Mouse (Mus musculus): ENCODE measurements around the gene Ptma. TPM values are rescaled to one million over a fixed set of nuclear protein-coding genes. Genes with fewer than 3 reads are reported as not detected.

Gene Ptma
- polyA plus RNA-seq, 1 experiment: 672 TPM

DNA sequence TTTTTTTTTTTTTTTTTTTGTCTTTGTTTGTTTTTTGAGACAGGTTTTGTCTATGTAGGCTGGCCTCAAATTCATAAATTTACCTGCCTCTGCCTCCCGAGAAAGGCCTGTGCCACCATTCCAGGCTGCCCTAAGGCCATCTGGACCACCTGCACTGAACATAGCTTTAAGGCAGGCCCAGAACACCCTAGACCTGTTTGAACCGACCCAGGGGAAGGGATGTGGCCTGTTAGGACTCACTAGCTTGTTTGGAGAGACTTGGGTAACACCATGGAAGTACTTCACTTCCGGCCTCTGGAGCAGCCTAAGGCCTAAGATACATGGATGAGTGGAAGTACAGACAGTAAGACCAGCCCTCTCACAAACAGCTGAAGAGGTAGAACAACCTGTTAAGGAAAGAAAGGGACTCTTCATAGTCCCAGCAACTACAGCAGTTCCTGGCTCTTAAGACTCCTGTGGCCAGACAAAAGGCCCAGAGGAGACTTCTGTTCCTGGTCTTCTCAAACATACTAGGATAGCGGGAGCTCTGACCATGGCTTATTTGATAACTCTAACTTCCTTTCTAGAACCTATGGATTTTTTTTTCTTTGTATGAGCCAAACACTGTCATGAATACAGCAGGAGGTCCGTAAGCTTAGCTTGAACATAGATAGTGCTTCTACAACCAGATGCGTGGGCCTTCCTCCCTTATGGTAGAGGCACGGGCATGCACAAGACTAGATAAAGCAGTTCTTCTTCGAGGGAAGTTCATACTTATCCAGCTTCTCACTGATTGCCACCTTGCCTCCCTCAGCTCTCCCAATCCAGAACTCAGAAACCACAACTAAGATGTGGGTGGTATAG, 2.5 kb upstream of the Ptma start:
- Histone ChIP-seq H3K27ac (ENCODE audit: insufficient read depth, low read length) (no peak overlapping the region), H3K4me3 (replicated peaks; ENCODE audit: insufficient read depth, low read depth, low read length) (no peak overlapping the region), H3K4me1 (ENCODE audit: control insufficient read depth, insufficient read depth, low read length) (peaks cover 16% of the 10 kb centered on the region), H3K27me3 (ENCODE audit: control insufficient read depth, insufficient read depth, low read length) (no peaks in the 10 kb centered on the region)
- DNase-seq: peak in 1 of 2 experiments; percentile 33
- no peak for TF ChIP-seq CTCF (IDR thresholded peaks at IDR 0.05; ENCODE audit: borderline replicate concordance, insufficient read depth, low read depth, low read length)
- WGBS: 92% methylated on average over 8 of the region's 8 CpGs

- Histone ChIP-seq H3K4me1 (ENCODE audit: control insufficient read depth, insufficient read depth, low read length) (peaks cover 16% of the 10 kb centered on the region), H3K27ac (ENCODE audit: insufficient read depth, low read length) (peak overlapping the region; percentile 99), H3K27me3 (ENCODE audit: control insufficient read depth, insufficient read depth, low read length) (no peaks in the 10 kb centered on the region), H3K4me3 (replicated peaks; ENCODE audit: insufficient read depth, low read depth, low read length) (peak overlapping the region; percentile 68)
- WGBS: 3% methylated on average over 53 of the region's 53 CpGs
- 0 out of 2 replicates have a peak, but pooled peaks have one; percentile 8 for TF ChIP-seq POLR2A (IDR thresholded peaks at IDR 0.05; ENCODE audit: borderline replicate concordance, insufficient read depth, low read length)
- peak; percentile 81 for TF ChIP-seq CTCF (IDR thresholded peaks at IDR 0.05; ENCODE audit: borderline replicate concordance, insufficient read depth, low read depth, low read length)
- peak; percentile 100 for DNase-seq
Observed at GRCm38 (mm10) chr1:86524619-86525498, 1.7 kb upstream of the Ptma start.

DNA sequence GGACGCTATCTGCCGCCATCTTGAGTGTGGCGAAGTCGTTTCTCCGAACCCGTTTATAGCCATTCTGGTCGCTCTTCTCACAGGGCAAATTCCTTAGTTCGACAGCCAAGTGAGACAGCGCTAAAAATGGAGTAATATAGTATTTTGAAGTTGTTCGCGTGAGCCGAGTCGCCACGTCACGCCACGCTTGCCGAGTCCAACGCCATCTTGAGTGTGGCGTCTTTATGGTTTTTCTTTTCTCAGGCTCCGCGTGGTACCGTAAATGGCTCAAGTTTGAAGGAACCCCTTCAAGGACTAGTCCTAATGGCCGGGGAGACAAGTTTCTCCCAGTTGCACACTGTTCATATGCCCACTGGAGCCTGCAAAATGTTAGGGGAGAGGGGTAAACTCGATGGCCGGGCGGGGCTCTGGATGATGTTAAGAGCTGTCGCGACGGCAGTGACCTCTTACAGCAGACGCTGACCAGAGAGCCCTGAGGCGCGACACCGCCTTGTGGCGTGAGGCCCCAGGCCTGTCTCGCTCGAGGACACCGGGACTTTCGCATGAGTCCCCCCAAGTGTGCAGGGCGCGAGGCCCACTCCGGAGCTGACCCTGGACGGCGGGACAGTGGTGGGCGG, 919 bp upstream of the Ptma start:
- peak in 1 of 2 experiments; percentile 88 for DNase-seq
- TF ChIP-seq POLR2A (IDR thresholded peaks at IDR 0.05; ENCODE audit: borderline replicate concordance, insufficient read depth, low read length) (no peak), CTCF (IDR thresholded peaks at IDR 0.05; ENCODE audit: borderline replicate concordance, insufficient read depth, low read depth, low read length) (no peak)
- H3K27ac ChIP-seq (ENCODE audit: insufficient read depth, low read length): peak overlapping the region; percentile 99
- H3K27me3 ChIP-seq (ENCODE audit: control insufficient read depth, insufficient read depth, low read length): no peaks in the 10 kb centered on the region
- peak overlapping the region; percentile 68 for H3K4me3 ChIP-seq (replicated peaks; ENCODE audit: insufficient read depth, low read depth, low read length)
- under 1% methylated on average over 44 of the region's 44 CpGs for WGBS
- peaks cover 16% of the 10 kb centered on the region for H3K4me1 ChIP-seq (ENCODE audit: control insufficient read depth, insufficient read depth, low read length)

GRCm38 (mm10) chr1:86526789-86527598, 468 bp downstream of the Ptma start:
- Histone ChIP-seq H3K27me3 (ENCODE audit: control insufficient read depth, insufficient read depth, low read length) (no peaks in the 10 kb centered on the region), H3K4me3 (replicated peaks; ENCODE audit: insufficient read depth, low read depth, low read length) (peak overlapping the region; percentile 67), H3K27ac (ENCODE audit: insufficient read depth, low read length) (peak overlapping the region; percentile 83), H3K4me1 (ENCODE audit: control insufficient read depth, insufficient read depth, low read length) (peaks cover 21% of the 10 kb centered on the region)
- WGBS: under 1% methylated on average over 109 of the region's 111 CpGs
- TF ChIP-seq POLR2A (IDR thresholded peaks at IDR 0.05; ENCODE audit: borderline replicate concordance, insufficient read depth, low read length) (no peak), CTCF (IDR thresholded peaks at IDR 0.05; ENCODE audit: borderline replicate concordance, insufficient read depth, low read depth, low read length) (no peak)
- peak; percentile 58 to 64 for DNase-seq

DNA sequence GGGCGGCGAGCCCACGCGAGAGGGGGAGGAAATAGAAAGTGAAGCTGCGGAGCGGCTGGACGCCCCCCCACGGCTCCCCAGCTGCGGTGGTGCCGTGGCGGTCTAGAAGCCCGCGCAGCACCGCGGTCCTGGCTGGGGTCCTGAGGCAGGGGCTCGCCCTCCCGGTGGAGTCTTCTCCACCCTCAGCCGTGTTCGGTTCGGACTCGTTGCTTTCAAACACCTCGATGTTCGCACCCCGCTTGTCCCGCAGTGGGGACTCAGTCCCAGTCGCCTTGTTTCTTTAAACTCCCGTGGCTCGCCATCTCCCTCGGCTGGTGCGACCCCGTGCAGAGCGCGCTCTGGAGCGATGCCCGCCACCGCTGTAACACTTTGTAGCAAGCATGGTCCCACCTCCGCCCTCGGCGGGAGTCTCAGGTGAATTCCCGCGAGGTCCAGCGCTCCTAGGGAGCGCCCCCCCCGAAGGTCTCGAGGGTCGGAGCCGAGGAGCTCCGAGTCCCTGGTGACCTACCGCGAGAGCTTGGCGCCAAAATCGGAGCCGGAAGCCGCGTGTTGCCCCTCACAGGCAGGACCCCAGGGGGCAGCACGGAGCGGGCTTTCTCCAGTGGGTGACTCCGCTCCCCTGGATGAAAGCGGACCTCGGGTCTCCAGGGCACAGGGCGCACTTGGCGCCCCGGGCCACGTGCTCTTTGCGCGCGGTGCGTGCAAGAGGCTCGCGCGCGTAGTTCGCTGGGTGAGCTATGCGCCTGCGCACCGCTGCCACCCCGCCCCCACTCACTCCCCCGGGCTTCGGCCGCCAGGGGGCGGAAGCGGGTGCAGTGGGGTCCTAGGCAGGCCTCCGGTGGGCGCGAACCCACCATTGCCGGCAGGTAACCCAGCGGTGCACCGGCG, 1.3 kb downstream of the Ptma start:
- WGBS: under 1% methylated on average over 88 of the region's 89 CpGs
- TF ChIP-seq CTCF (IDR thresholded peaks at IDR 0.05; ENCODE audit: borderline replicate concordance, insufficient read depth, low read depth, low read length) (peak; percentile 66), POLR2A (IDR thresholded peaks at IDR 0.05; ENCODE audit: borderline replicate concordance, insufficient read depth, low read length) (peak; percentile 36; the same call in 1 of the 2 replicates)
- peak overlapping the region; percentile 67 for H3K4me3 ChIP-seq (replicated peaks; ENCODE audit: insufficient read depth, low read depth, low read length)
- H3K4me1 ChIP-seq (ENCODE audit: control insufficient read depth, insufficient read depth, low read length): peaks cover 16% of the 10 kb centered on the region; the same call in 1 of the 2 replicates
- no peaks in the 10 kb centered on the region for H3K27me3 ChIP-seq (ENCODE audit: control insufficient read depth, insufficient read depth, low read length)
- peak; percentile 88 to 95 for DNase-seq
- H3K27ac ChIP-seq (ENCODE audit: insufficient read depth, low read length): peak overlapping the region; percentile 83

GRCm38 (mm10) chr1:86528571-86529180, 2.1 kb downstream of the Ptma start:
- under 1% methylated on average over 15 of the region's 15 CpGs for WGBS
- TF ChIP-seq POLR2A (IDR thresholded peaks at IDR 0.05; ENCODE audit: borderline replicate concordance, insufficient read depth, low read length) (peak; percentile 17; the same call in 1 of the 2 replicates), CTCF (IDR thresholded peaks at IDR 0.05; ENCODE audit: borderline replicate concordance, insufficient read depth, low read depth, low read length) (peak; percentile 55; the same call in 1 of the 2 replicates)
- peak; percentile 81 to 86 for DNase-seq
- H3K4me1 ChIP-seq (ENCODE audit: control insufficient read depth, insufficient read depth, low read length): peaks cover 15% of the 10 kb centered on the region; the same call in 1 of the 2 replicates
- peak overlapping the region; percentile 83 for H3K27ac ChIP-seq (ENCODE audit: insufficient read depth, low read length)
- H3K4me3 ChIP-seq (replicated peaks; ENCODE audit: insufficient read depth, low read depth, low read length): peak overlapping the region; percentile 67
- no peaks in the 10 kb centered on the region for H3K27me3 ChIP-seq (ENCODE audit: control insufficient read depth, insufficient read depth, low read length)

All from cerebellum, adult 2 months (tissue).